Comparison of ENCODE assay signal across 31 mouse cellular contexts in genomic region chr19:60386563-60387241, GRCm38 (mm10).
DNase-seq lines count a peak whose midpoint lies in the region; ATAC-seq and TF ChIP-seq lines count a peak whose summit lies in the region.
"Had no signal": no experiment of that assay in that cellular context is flagged by ENCODE, and none has a peak within 500 bp of the region (broad histone marks: within the 10 kb centered on the region; RNA-seq: fewer than 3 reads in every experiment).

No protein-coding gene starts in this region.

- WGBS in stomach, embryonic 15.5 days = 41% methylated on average over 3 of the region's 3 CpGs
- 47% methylated on average over 3 of the region's 3 CpGs for WGBS in stomach, postnatal 0 days
- WGBS in liver, embryonic 13.5 days (ENCODE audit: insufficient replicate concordance) = 5% methylated on average over 3 of the region's 3 CpGs
- 81% methylated on average over 3 of the region's 3 CpGs for WGBS in hindbrain, embryonic 10.5 days
- 77% methylated on average over 3 of the region's 3 CpGs for WGBS in forebrain, embryonic 13.5 days

- no peak overlapping the region for H3K27ac ChIP-seq in stomach, embryonic 15.5 days
- no peak overlapping the region for H3K27ac ChIP-seq in stomach, postnatal 0 days (replicated peaks)
- H3K27ac ChIP-seq in liver, embryonic 13.5 days = peak overlapping the region; percentile 67
- no peak overlapping the region for H3K27ac ChIP-seq in hindbrain, embryonic 10.5 days
- H3K27ac ChIP-seq in forebrain, embryonic 13.5 days = no peak overlapping the region
- H3K27ac ChIP-seq: embryonic facial prominence, embryonic 13.5 days; forebrain, embryonic 12.5 days; heart, embryonic 15.5 days; hindbrain, embryonic 13.5 days; limb, embryonic 10.5 days; limb, embryonic 15.5 days; midbrain, embryonic 13.5 days; neural tube, embryonic 13.5 days had no signal

- H3K4me2 ChIP-seq in stomach, embryonic 15.5 days = no peak overlapping the region
- no peak overlapping the region for H3K4me2 ChIP-seq in stomach, postnatal 0 days (replicated peaks; ENCODE audit: low read depth)
- H3K4me2 ChIP-seq in liver, embryonic 13.5 days = peak overlapping the region; percentile 19
- no peak overlapping the region for H3K4me2 ChIP-seq in forebrain, embryonic 13.5 days
- H3K4me2 ChIP-seq: embryonic facial prominence, embryonic 13.5 days; forebrain, embryonic 12.5 days; heart, embryonic 15.5 days; hindbrain, embryonic 13.5 days; limb, embryonic 15.5 days; midbrain, embryonic 13.5 days; neural tube, embryonic 13.5 days had no signal

- no peak overlapping the region for H3K4me3 ChIP-seq in stomach, embryonic 15.5 days (replicated peaks)
- H3K4me3 ChIP-seq in stomach, postnatal 0 days (ENCODE audit: low read depth, low read length) = no peak overlapping the region
- H3K4me3 ChIP-seq in liver, embryonic 13.5 days (replicated peaks) = no peak overlapping the region
- no peak overlapping the region for H3K4me3 ChIP-seq in hindbrain, embryonic 10.5 days
- H3K4me3 ChIP-seq in forebrain, embryonic 13.5 days = no peak overlapping the region
- H3K4me3 ChIP-seq: embryonic facial prominence, embryonic 13.5 days; erythroblast, embryonic 14.5 days; forebrain, embryonic 12.5 days; heart, embryonic 15.5 days; hindbrain, embryonic 13.5 days; limb, embryonic 10.5 days; limb, embryonic 15.5 days; megakaryocyte, embryonic 14.5 days; midbrain, embryonic 13.5 days; neural tube, embryonic 13.5 days had no signal

- H3K9ac ChIP-seq in stomach, embryonic 15.5 days = no peak overlapping the region
- no peak overlapping the region for H3K9ac ChIP-seq in stomach, postnatal 0 days (ENCODE audit: low read length)
- H3K9ac ChIP-seq in liver, embryonic 13.5 days = no peak overlapping the region
- H3K9ac ChIP-seq in forebrain, embryonic 13.5 days = no peak overlapping the region
- H3K9ac ChIP-seq: embryonic facial prominence, embryonic 13.5 days; forebrain, embryonic 12.5 days; heart, embryonic 15.5 days; hindbrain, embryonic 13.5 days; limb, embryonic 15.5 days; midbrain, embryonic 13.5 days; neural tube, embryonic 13.5 days had no signal

- DNase-seq in stomach, postnatal 0 days (ENCODE audit: low spot score) = no peak
- DNase-seq in liver, embryonic 13.5 days = peak; percentile 42
- DNase-seq in gastrocnemius, postnatal 10 days = no peak
- DNase-seq in hindbrain, embryonic 10.5 days (ENCODE audit: low spot score) = no peak
- DNase-seq: adrenal gland, postnatal 14 days; cerebellum, adult 11-12 months; cerebellum, adult 9-11 months; gastrocnemius, postnatal 25 days; heart, adult 18-20 months; heart, postnatal 36 days; kidney, postnatal 14 days; layer of hippocampus, adult 9-11 months; lung, postnatal 36 days; right cerebral cortex, postnatal 14 days; thymus, adult 18-20 months; thymus, postnatal 25 days had no signal

- TF ChIP-seq EP300 in stomach, postnatal 0 days (optimal IDR thresholded peaks at IDR 0.05) = no peak

- H3K27me3 ChIP-seq in stomach, embryonic 15.5 days (replicated peaks) = no peaks in the 10 kb centered on the region
- no peaks in the 10 kb centered on the region for H3K27me3 ChIP-seq in stomach, postnatal 0 days (ENCODE audit: control insufficient read depth, insufficient read depth, low read length)
- no peaks in the 10 kb centered on the region; the same call in 1 of the 2 replicates for H3K27me3 ChIP-seq in liver, embryonic 13.5 days
- no peaks in the 10 kb centered on the region for H3K27me3 ChIP-seq in hindbrain, embryonic 10.5 days (ENCODE audit: insufficient read depth, poor library complexity, severe bottlenecking)
- no peaks in the 10 kb centered on the region for H3K27me3 ChIP-seq in forebrain, embryonic 13.5 days
- H3K27me3 ChIP-seq: embryonic facial prominence, embryonic 13.5 days; forebrain, embryonic 12.5 days; heart, embryonic 15.5 days; hindbrain, embryonic 13.5 days; limb, embryonic 15.5 days; megakaryocyte, embryonic 14.5 days; midbrain, embryonic 13.5 days; neural tube, embryonic 13.5 days had no signal

- ATAC-seq in stomach, embryonic 15.5 days (ENCODE audit: insufficient read depth, low FRiP score, low read depth) = peak; percentile 79; the same call in 1 of the 2 replicates
- no peak for ATAC-seq in stomach, postnatal 0 days (ENCODE audit: low FRiP score, low TSS enrichment)
- peak; percentile 100 for ATAC-seq in liver, embryonic 13.5 days (ENCODE audit: low read depth)
- peak; percentile 82 for ATAC-seq in megakaryocyte progenitor cell, adult 5-6 weeks (replicated peaks; ENCODE audit: poor library complexity)
- no peak for ATAC-seq in forebrain, embryonic 13.5 days
- ATAC-seq: CD4-positive, CD25-positive, alpha-beta regulatory T cell, adult 4 months; intestine, embryonic 16.5 days; midbrain, embryonic 13.5 days had no signal

- no peaks in the 10 kb centered on the region for H3K9me3 ChIP-seq in stomach, embryonic 15.5 days
- no peaks in the 10 kb centered on the region for H3K9me3 ChIP-seq in stomach, postnatal 0 days (ENCODE audit: control insufficient read depth, low read length)
- no peaks in the 10 kb centered on the region for H3K9me3 ChIP-seq in liver, embryonic 13.5 days (replicated peaks)
- no peaks in the 10 kb centered on the region for H3K9me3 ChIP-seq in hindbrain, embryonic 10.5 days
- no peaks in the 10 kb centered on the region for H3K9me3 ChIP-seq in forebrain, embryonic 13.5 days (replicated peaks)
- H3K9me3 ChIP-seq: embryonic facial prominence, embryonic 13.5 days; forebrain, embryonic 12.5 days; heart, embryonic 15.5 days; hindbrain, embryonic 13.5 days; limb, embryonic 10.5 days; limb, embryonic 15.5 days; megakaryocyte, embryonic 14.5 days; midbrain, embryonic 13.5 days; neural tube, embryonic 13.5 days had no signal

- H3K4me1 ChIP-seq in stomach, embryonic 15.5 days = no peaks in the 10 kb centered on the region
- H3K4me1 ChIP-seq in stomach, postnatal 0 days (replicated peaks; ENCODE audit: control insufficient read depth, insufficient read depth) = no peaks in the 10 kb centered on the region
- peaks cover 55% of the 10 kb centered on the region for H3K4me1 ChIP-seq in liver, embryonic 13.5 days (replicated peaks)
- H3K4me1 ChIP-seq in hindbrain, embryonic 10.5 days (replicated peaks) = no peaks in the 10 kb centered on the region
- no peaks in the 10 kb centered on the region for H3K4me1 ChIP-seq in forebrain, embryonic 13.5 days
- H3K4me1 ChIP-seq: embryonic facial prominence, embryonic 13.5 days; forebrain, embryonic 12.5 days; heart, embryonic 15.5 days; hindbrain, embryonic 13.5 days; megakaryocyte, embryonic 14.5 days; midbrain, embryonic 13.5 days; neural tube, embryonic 13.5 days had no signal

- H3K36me3 ChIP-seq in stomach, embryonic 15.5 days = no peaks in the 10 kb centered on the region
- H3K36me3 ChIP-seq in stomach, postnatal 0 days (ENCODE audit: control insufficient read depth, insufficient read depth, low read length) = no peaks in the 10 kb centered on the region
- no peaks in the 10 kb centered on the region for H3K36me3 ChIP-seq in liver, embryonic 13.5 days
- H3K36me3 ChIP-seq in hindbrain, embryonic 10.5 days = no peaks in the 10 kb centered on the region
- H3K36me3 ChIP-seq in forebrain, embryonic 13.5 days (ENCODE audit: poor library complexity, severe bottlenecking) = no peaks in the 10 kb centered on the region
- H3K36me3 ChIP-seq: embryonic facial prominence, embryonic 13.5 days; forebrain, embryonic 12.5 days; heart, embryonic 15.5 days; hindbrain, embryonic 13.5 days; limb, embryonic 10.5 days; limb, embryonic 15.5 days; midbrain, embryonic 13.5 days; neural tube, embryonic 13.5 days had no signal

- TF ChIP-seq CTCF in stomach, postnatal 0 days (IDR thresholded peaks at IDR 0.05; ENCODE audit: low read depth) = no peak

Comparison
In these comparisons a context has a peak if more than half of its experiments do, and no peak if none do; other contexts are left out.
1. ATAC-seq: peak in stomach, embryonic 15.5 days (single experiment), liver, embryonic 13.5 days (single experiment) and megakaryocyte progenitor cell, adult 5-6 weeks (single experiment); none in stomach, postnatal 0 days (single experiment) and forebrain, embryonic 13.5 days (single experiment).